ENCODE assay signal across 17 mouse cellular contexts in the genomic region with DNA sequence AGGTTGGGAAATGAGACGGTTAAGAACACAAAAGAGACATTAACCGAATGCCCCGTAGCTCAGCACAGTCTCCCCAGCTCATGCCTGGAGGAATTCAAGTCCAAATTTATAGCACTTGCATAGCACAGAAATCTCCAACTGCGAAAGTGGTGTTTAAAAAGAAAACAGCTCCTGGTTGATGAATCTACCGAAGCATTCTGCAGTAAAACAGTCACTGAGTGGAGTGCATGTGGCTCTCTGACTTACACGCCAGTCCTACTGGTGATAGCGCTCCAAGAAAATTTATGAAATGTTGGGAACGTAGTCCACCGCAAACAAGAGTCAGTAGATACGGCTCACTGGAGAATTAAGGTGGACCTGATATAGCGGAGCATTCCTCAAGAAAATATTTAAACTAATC. TPM values are rescaled to one million over a fixed set of nuclear protein-coding genes. Genes with fewer than 3 reads are reported as not detected.
"Had no signal": no experiment of that assay in that cellular context is flagged by ENCODE, and none has a peak within 500 bp of the region (broad histone marks: within the 10 kb centered on the region; RNA-seq: fewer than 3 reads in every experiment).

No protein-coding gene starts in this region.

- H3K27ac ChIP-seq: intestine, embryonic 15.5 days; liver, embryonic 13.5 days; midbrain, embryonic 12.5 days; midbrain, embryonic 15.5 days; neural tube, embryonic 13.5 days had no signal

- H3K27me3 ChIP-seq: intestine, embryonic 15.5 days; liver, embryonic 13.5 days; midbrain, embryonic 12.5 days; midbrain, embryonic 15.5 days; neural tube, embryonic 13.5 days had no signal

- H3K9me3 ChIP-seq: intestine, embryonic 15.5 days; liver, embryonic 13.5 days; midbrain, embryonic 12.5 days; midbrain, embryonic 15.5 days; neural tube, embryonic 13.5 days had no signal

- H3K4me3 ChIP-seq: intestine, embryonic 15.5 days; liver, embryonic 13.5 days; midbrain, embryonic 12.5 days; midbrain, embryonic 15.5 days; neural tube, embryonic 13.5 days had no signal

- H3K9ac ChIP-seq: intestine, embryonic 15.5 days; liver, embryonic 13.5 days; midbrain, embryonic 12.5 days; midbrain, embryonic 15.5 days; neural tube, embryonic 13.5 days had no signal

- ATAC-seq: intestine, embryonic 15.5 days; midbrain, embryonic 15.5 days had no signal

- H3K4me1 ChIP-seq: liver, embryonic 13.5 days; midbrain, embryonic 12.5 days had no signal

- H3K4me2 ChIP-seq: intestine, embryonic 15.5 days; liver, embryonic 13.5 days; midbrain, embryonic 12.5 days; midbrain, embryonic 15.5 days; neural tube, embryonic 13.5 days had no signal

- H3K36me3 ChIP-seq: intestine, embryonic 15.5 days; liver, embryonic 13.5 days; midbrain, embryonic 12.5 days; midbrain, embryonic 15.5 days; neural tube, embryonic 13.5 days had no signal

- DNase-seq: kidney, adult 11 months; kidney, adult 9 months; kidney, postnatal 25 days; left cerebral cortex, postnatal 4 days; liver, embryonic 13.5 days; lung, adult 2 months; lung, postnatal 4 days; retina, postnatal 1 day; thymus, adult 18-20 months; thymus, postnatal 36 days had no signal

RNA-seq across cellular contexts. Expression of gene Slit3, which starts 35.7 kb away (rescaled TPM):
- total RNA-seq: megakaryocyte progenitor cell, adult 5-6 weeks; megakaryocyte-erythroid progenitor cell, adult 5-6 weeks; neutrophil, adult 5-6 weeks had no signal
